ENCODE assay signal across 22 mouse cellular contexts in the genomic region with DNA sequence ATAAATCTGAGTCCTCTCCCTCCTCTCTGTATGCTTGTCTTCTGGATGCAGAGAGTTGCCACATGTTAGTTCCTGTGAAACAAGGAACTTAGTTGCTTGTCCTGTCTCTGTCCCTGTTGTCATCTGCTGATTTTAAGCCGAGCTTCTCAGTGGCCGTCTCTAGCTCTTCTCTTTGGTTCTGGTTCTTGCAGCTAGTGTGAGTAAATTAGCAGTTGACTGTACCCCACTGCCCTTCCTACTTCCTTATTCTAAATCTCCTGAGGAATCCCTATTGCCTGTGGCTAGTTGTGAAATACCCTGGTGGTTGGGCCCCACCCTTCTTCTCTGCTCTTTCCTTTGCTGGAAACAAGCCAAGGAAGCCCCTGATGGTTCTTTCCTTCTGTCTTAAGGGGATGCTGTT. TPM values are rescaled to one million over a fixed set of nuclear protein-coding genes. Genes with fewer than 3 reads are reported as not detected.
DNase-seq lines count a peak whose midpoint lies in the region; ATAC-seq and TF ChIP-seq lines count a peak whose summit lies in the region.
"Had no signal": no experiment of that assay in that cellular context is flagged by ENCODE, and none has a peak within 500 bp of the region (broad histone marks: within the 10 kb centered on the region; RNA-seq: fewer than 3 reads in every experiment).

No protein-coding gene starts in this region.

- H3K27me3 ChIP-seq in liver, adult 2 months (ENCODE audit: control insufficient read depth, insufficient read depth, low read length), result no peaks in the 10 kb centered on the region
- no peaks in the 10 kb centered on the region for H3K27me3 ChIP-seq in CH12.LX (replicated peaks)
- H3K27me3 ChIP-seq in heart, embryonic 12.5 days (replicated peaks), result no peaks in the 10 kb centered on the region
- H3K27me3 ChIP-seq: embryonic facial prominence, embryonic 13.5 days; limb, embryonic 12.5 days; stomach, embryonic 15.5 days had no signal

- TF ChIP-seq CTCF in liver, adult 2 months (IDR thresholded peaks at IDR 0.05; ENCODE audit: low read depth, low read length), result no peak
- TF ChIP-seq CTCF in CH12.LX (conservative IDR thresholded peaks at IDR 0.05 in 1 of 2, IDR thresholded peaks at IDR 0.05 in 1 of 2; ENCODE audit: low read depth in 2 of 2, low read length in 2 of 2), result no peak
- TF ChIP-seq CTCF in bone marrow, adult 2 months (IDR thresholded peaks at IDR 0.05; ENCODE audit: control insufficient read depth, insufficient read depth, low read length), result no peak

- no peak overlapping the region for H3K4me2 ChIP-seq in CH12.LX (ENCODE audit: insufficient read depth, low read depth, poor library complexity, severe bottlenecking)
- no peak overlapping the region for H3K4me2 ChIP-seq in heart, embryonic 12.5 days
- H3K4me2 ChIP-seq: embryonic facial prominence, embryonic 13.5 days; limb, embryonic 12.5 days; stomach, embryonic 15.5 days had no signal

- TF ChIP-seq EP300 in CH12.LX (IDR thresholded peaks at IDR 0.05; ENCODE audit: low read length), result peak; percentile 45; the same call in 1 of the 2 replicates

- H3K4me3 ChIP-seq in liver, adult 2 months (ENCODE audit: insufficient read depth, low read depth, low read length), result no peak overlapping the region
- no peak overlapping the region for H3K4me3 ChIP-seq in CH12.LX (replicated peaks in 1 of 3; ENCODE audit: low read depth in 2 of 3, low read length in 2 of 3, poor library complexity in 1 of 3)
- H3K4me3 ChIP-seq in bone marrow, adult 2 months (replicated peaks; ENCODE audit: control insufficient read depth, low read depth, low read length), result no peak overlapping the region
- no peak overlapping the region for H3K4me3 ChIP-seq in heart, embryonic 12.5 days
- H3K4me3 ChIP-seq: embryonic facial prominence, embryonic 13.5 days; gastrocnemius, adult 2 months; limb, embryonic 12.5 days; stomach, embryonic 15.5 days had no signal

- H3K4me1 ChIP-seq in liver, adult 2 months (ENCODE audit: control insufficient read depth, insufficient read depth, low read length), result no peaks in the 10 kb centered on the region
- peaks cover 10 to 65% of the 10 kb centered on the region in 2 experiments for H3K4me1 ChIP-seq in CH12.LX (ENCODE audit: control insufficient read depth in 1 of 2, insufficient read depth in 2 of 2)
- peaks cover 1% of the 10 kb centered on the region; the same call in 1 of the 2 replicates for H3K4me1 ChIP-seq in bone marrow, adult 2 months (ENCODE audit: control insufficient read depth, insufficient read depth, low read length)
- peaks cover 14% of the 10 kb centered on the region for H3K4me1 ChIP-seq in heart, embryonic 12.5 days (replicated peaks)

- no peak overlapping the region for H3K9ac ChIP-seq in liver, adult 2 months (ENCODE audit: low read depth, low read length)
- no peak overlapping the region for H3K9ac ChIP-seq in CH12.LX (ENCODE audit: insufficient read depth, low read depth)
- H3K9ac ChIP-seq in heart, embryonic 12.5 days, result no peak overlapping the region
- H3K9ac ChIP-seq: embryonic facial prominence, embryonic 13.5 days; forebrain, postnatal 0 days; limb, embryonic 12.5 days; stomach, embryonic 15.5 days had no signal

- no peaks in the 10 kb centered on the region; the same call in 1 of the 2 replicates for H3K79me2 ChIP-seq in liver, adult 2 months (ENCODE audit: control insufficient read depth, insufficient read depth, low read length)
- H3K79me2 ChIP-seq in CH12.LX (replicated peaks; ENCODE audit: control insufficient read depth, extremely low read depth, insufficient read depth, poor library complexity, severe bottlenecking), result peaks cover 40% of the 10 kb centered on the region

- peak; percentile 61 for ATAC-seq in megakaryocyte progenitor cell, adult 5-6 weeks (replicated peaks; ENCODE audit: poor library complexity)
- no peak for ATAC-seq in heart, embryonic 12.5 days (ENCODE audit: insufficient number of reproducible peaks, low FRiP score)
- ATAC-seq: forebrain, postnatal 0 days; hindbrain, postnatal 0 days had no signal

- peaks cover 29% of the 10 kb centered on the region for H3K36me3 ChIP-seq in liver, adult 2 months (ENCODE audit: control insufficient read depth, insufficient read depth, low read length)
- peaks cover 31 to 65% of the 10 kb centered on the region in 2 experiments for H3K36me3 ChIP-seq in CH12.LX (replicated peaks in 1 of 2; ENCODE audit: control insufficient read depth in 1 of 2, insufficient read depth in 1 of 2, low read length in 1 of 2)
- H3K36me3 ChIP-seq in heart, embryonic 12.5 days, result peaks cover 57% of the 10 kb centered on the region

- in situ Hi-C loops in CH12.LX (cut with MboI; ENCODE audit: low pct_ligation_motif_present, low pct_unique_long_range_greater_than_20kb, low sequenced_read_pairs), result loop anchor here (25.0 kb wide), 2 partner anchors 381 to 656 kb away; a partner anchor contains a TSS

- peak; percentile 32 for DNase-seq in liver, adult 2 months (ENCODE audit: extremely low read depth, low read depth, low spot score)
- DNase-seq in liver (no peak), CH12.LX (ENCODE audit: extremely low read depth) (peak; percentile 64)
- DNase-seq in kidney, postnatal 36 days, result no peak
- DNase-seq: cerebellum, adult 11 months; cerebellum, postnatal 14 days; forebrain, postnatal 0 days; gastrocnemius, adult 2 months; heart, postnatal 14 days; kidney, adult 11 months; midbrain, embryonic 14.5 days; right cerebral cortex, adult 18-20 months; spleen, adult 18-20 months; thymus, adult 2 months had no signal

- dilution Hi-C loops in CH12.LX (cut with MboI; ENCODE audit: extremely low pct_ligation_motif_present, extremely low pct_unique_long_range_greater_than_20kb, low sequenced_read_pairs), result no loop called here

- no peak for TF ChIP-seq POLR2A in liver, adult 2 months (IDR thresholded peaks at IDR 0.05; ENCODE audit: extremely low read depth, insufficient read depth, low read length)
- no peak for TF ChIP-seq POLR2A in CH12.LX (IDR thresholded peaks at IDR 0.05; ENCODE audit: low read depth, low read length)
- no peak for TF ChIP-seq POLR2A in bone marrow, adult 2 months (IDR thresholded peaks at IDR 0.05; ENCODE audit: borderline replicate concordance, control insufficient read depth, low read depth, low read length)

- no peak for TF ChIP-seq RAD21 in CH12.LX (IDR thresholded peaks at IDR 0.05; ENCODE audit: low read depth, low read length)

- WGBS in liver, adult 2 months, result 96% methylated on average over 2 of the region's 2 CpGs
- WGBS in bone marrow, adult 2 months, result 31% methylated on average over 2 of the region's 2 CpGs
- 92% methylated on average over 2 of the region's 2 CpGs for WGBS in heart, embryonic 12.5 days

- no peak overlapping the region for H3K27ac ChIP-seq in liver, adult 2 months (replicated peaks; ENCODE audit: insufficient read depth, low read depth, low read length)
- no peak overlapping the region for H3K27ac ChIP-seq in CH12.LX (ENCODE audit: insufficient read depth, low read depth)
- peak overlapping the region; percentile 29; the same call in 1 of the 2 replicates for H3K27ac ChIP-seq in bone marrow, adult 2 months (ENCODE audit: control insufficient read depth, insufficient read depth, low read depth, low read length, poor library complexity)
- H3K27ac ChIP-seq in heart, embryonic 12.5 days (ENCODE audit: poor library complexity, severe bottlenecking), result no peak overlapping the region
- H3K27ac ChIP-seq: embryonic facial prominence, embryonic 13.5 days; gastrocnemius, adult 2 months; hindbrain, postnatal 0 days; kidney, postnatal 0 days; limb, embryonic 12.5 days; stomach, embryonic 15.5 days had no signal

- H3K9me3 ChIP-seq in CH12.LX (replicated peaks; ENCODE audit: low read length), result no peaks in the 10 kb centered on the region
- no peaks in the 10 kb centered on the region for H3K9me3 ChIP-seq in heart, embryonic 12.5 days (replicated peaks)
- H3K9me3 ChIP-seq: embryonic facial prominence, embryonic 13.5 days; limb, embryonic 12.5 days; stomach, embryonic 15.5 days had no signal

TF ChIP-seq in CH12.LX, 34 proteins besides CTCF, POLR2A, EP300 and RAD21 (continues in another document):
- TF ChIP-seq ELF1 (IDR thresholded peaks at IDR 0.05; ENCODE audit: low read depth, low read length) (peak; percentile 28; the same call in 1 of the 2 replicates), TCF12 (IDR thresholded peaks at IDR 0.05; ENCODE audit: low read depth, low read length) (no peak), ZC3H11A (IDR thresholded peaks at IDR 0.05; ENCODE audit: low read depth, low read length) (no peak)

RNA-seq across cellular contexts. Expression of a gene that starts 5.1 kb away (rescaled TPM):
- total RNA-seq in liver, adult 2 months (2014; rRNA removed), result 47.0 and 50.5 TPM in 2 replicates
- polyA plus RNA-seq in liver, adult 2 months (2012; rRNA removed), result 13.6 and 16.4 TPM in 2 replicates
- total RNA-seq in CH12.LX (2012; rRNA removed) (144 and 180 TPM in 2 replicates), CH12.LX (2014; rRNA removed) (359 and 411 TPM in 2 replicates)
- 197 and 246 TPM in 2 replicates for polyA plus RNA-seq in CH12.LX (2012; ENCODE audit: insufficient read length, low read depth)
- 27.0 and 37.6 TPM in 2 replicates for polyA plus RNA-seq in bone marrow, adult 2 months (2011; ENCODE audit: insufficient read depth, insufficient read length, low replicate concordance, missing spikeins)
- 306 and 323 TPM in 2 replicates for total RNA-seq in megakaryocyte progenitor cell, adult 5-6 weeks (2015)
- 166 and 204 TPM in 2 replicates for total RNA-seq in megakaryocyte progenitor cell, adult 5-6 weeks (2017)
- polyA plus RNA-seq in heart, embryonic 12.5 days (2016; fragmentation: Nextera tagmentation; extraction: Ambion mirVana), result 161 and 176 TPM in 2 replicates

RNA-seq across cellular contexts. Expression of a gene that starts 5.1 kb away (rescaled TPM):
- total RNA-seq in liver, adult 2 months (2014; rRNA removed), result 21.3 and 22.1 TPM in 2 replicates
- polyA plus RNA-seq in liver, adult 2 months (2012; rRNA removed), result 10.8 and 11.9 TPM in 2 replicates
- total RNA-seq in CH12.LX (2012; rRNA removed), result 86.4 and 91.4 TPM in 2 replicates
- 170 and 186 TPM in 2 replicates for total RNA-seq in CH12.LX (2014; rRNA removed)
- polyA plus RNA-seq in CH12.LX (2012; ENCODE audit: insufficient read length, low read depth), result 110 and 114 TPM in 2 replicates
- 33.7 and 44.1 TPM in 2 replicates for polyA plus RNA-seq in bone marrow, adult 2 months (2011; ENCODE audit: insufficient read depth, insufficient read length, low replicate concordance, missing spikeins)
- 54.4 and 54.8 TPM in 2 replicates for total RNA-seq in megakaryocyte progenitor cell, adult 5-6 weeks (2015)
- total RNA-seq in megakaryocyte progenitor cell, adult 5-6 weeks (2017), result 104 and 107 TPM in 2 replicates
- polyA plus RNA-seq in heart, embryonic 12.5 days (2016; fragmentation: Nextera tagmentation; extraction: Ambion mirVana), result 68.8 and 72.1 TPM in 2 replicates

RNA-seq across cellular contexts. Expression of a gene that starts 26.6 kb away (rescaled TPM):
- total RNA-seq in liver, adult 2 months (2014; rRNA removed), result 9.6 and 11.0 TPM in 2 replicates
- 4.3 and 6.2 TPM in 2 replicates for polyA plus RNA-seq in liver, adult 2 months (2012; rRNA removed)
- total RNA-seq in CH12.LX (2012; rRNA removed) (28.4 and 39.0 TPM in 2 replicates), CH12.LX (2014; rRNA removed) (60.3 and 62.4 TPM in 2 replicates)
- polyA plus RNA-seq in CH12.LX (2012; ENCODE audit: insufficient read length, low read depth), result 25.2 and 26.7 TPM in 2 replicates
- polyA plus RNA-seq in bone marrow, adult 2 months (2011; ENCODE audit: insufficient read depth, insufficient read length, low replicate concordance, missing spikeins), result 33.5 and 34.8 TPM in 2 replicates
- 0.84 and 0.90 TPM in 2 replicates for total RNA-seq in megakaryocyte progenitor cell, adult 5-6 weeks (2015)
- total RNA-seq in megakaryocyte progenitor cell, adult 5-6 weeks (2017), result 0.83 and 2.5 TPM in 2 replicates
- polyA plus RNA-seq in heart, embryonic 12.5 days (2016; fragmentation: Nextera tagmentation; extraction: Ambion mirVana), result 6.4 and 8.1 TPM in 2 replicates

Comparison
In these comparisons a context has a peak if more than half of its experiments do, and no peak if none do; other contexts are left out.
1. DNase-seq: peak in liver, adult 2 months (single experiment) and CH12.LX (single experiment); none in liver (single experiment) and kidney, postnatal 36 days (0 of 2).